Mouse (Mus musculus) stomach, embryonic 14.5 days (tissue): ENCODE data around the gene Prokr1. TPM values are rescaled to one million over a fixed set of nuclear protein-coding genes. Genes with fewer than 3 reads are reported as not detected.
"Not testable (repeated sequence)": the region's sequence is repeated elsewhere in the genome, so short reads cannot be mapped to it uniquely, and the experiment has no call there.

Experiments
- ATAC-seq: fragments of 200-750 bp; cut with Nextera tagmentation; 2 replicates; pipeline ENCODE4 v1.8.0; 2017; ENCODE audit warnings: low read depth, moderate TSS enrichment; ENCODE audit not compliant: insufficient number of reproducible peaks, insufficient read depth, low FRiP score
- H3K27ac ChIP-seq: fragments of 300-500 bp; sonication (generic); 2 replicates; pipeline ENCODE4 v1.5.1; 2014; ENCODE audit warnings: mild to moderate bottlenecking, low read length, moderate library complexity, mixed read lengths
- H3K27me3 ChIP-seq: fragments of 300-500 bp; sonication (generic); 2 replicates; pipeline ENCODE4 v1.6.1; 2014; ENCODE audit warnings: low read length, control low read depth, mixed read lengths; ENCODE audit not compliant: control insufficient read depth, insufficient read depth
- H3K36me3 ChIP-seq: fragments of 300-500 bp; sonication (generic); 2 replicates; pipeline ENCODE4 v1.6.1; 2014; ENCODE audit warnings: mild to moderate bottlenecking, control low read depth, low read length, moderate library complexity, mixed read lengths; ENCODE audit not compliant: control insufficient read depth, insufficient read depth
- H3K4me1 ChIP-seq: fragments of 300-500 bp; sonication (generic); 2 replicates; pipeline ENCODE4 v1.6.1; 2014; ENCODE audit warnings: low read length, control low read depth, mixed read lengths; ENCODE audit not compliant: control insufficient read depth, insufficient read depth
- H3K4me2 ChIP-seq: fragments of 300-500 bp; sonication (generic); replicated peaks from 2 replicates; pipeline ENCODE4 v1.6.1; 2014; ENCODE audit warnings: low read depth, low read length, control low read depth
- H3K4me3 ChIP-seq: fragments of 300-500 bp; sonication (generic); 2 replicates; pipeline ENCODE4 v1.5.1; 2014; ENCODE audit warnings: low read depth, low read length, control low read depth
- H3K9ac ChIP-seq: fragments of 300-500 bp; sonication (generic); replicated peaks from 2 replicates; pipeline ENCODE4 v1.6.1; 2014; ENCODE audit warnings: low read depth, mild to moderate bottlenecking, control low read depth, low read length, moderate library complexity, mixed read lengths
- H3K9me3 ChIP-seq: fragments of 300-500 bp; sonication (generic); 2 replicates; pipeline ENCODE4 v1.6.1; 2016; ENCODE audit warnings: low read depth, low read length, control low read depth; ENCODE audit not compliant: control insufficient read depth
- WGBS: fragments of 180-500 bp; shearing (Covaris S2); extraction: QIAGEN DNeasy Blood & Tissue Kit; methylation state at CpG from one replicate; pipeline ENCODE4 v1.1.7; 2014; 5-methylcytosine and 5-hydroxymethylcytosine counted together
- polyA plus RNA-seq: library from polyadenylated mRNA; unstranded; fragments of >200 nt; fragmentation: Nextera tagmentation; extraction: Ambion mirVana; gene quantifications from 2 replicates; pipeline ENCODE4 v1.2.1, GENCODE M21; 2014

Gene Prokr1
- polyA plus RNA-seq, 1 experiment from 2014 or later = 2.2 TPM

- ATAC-seq = no peak
- no peaks in the 10 kb centered on the region for H3K9me3 ChIP-seq
- no peaks in the 10 kb centered on the region for H3K36me3 ChIP-seq
- 0 out of 2 replicates have a peak, but pooled peaks cover 6% of the 10 kb centered on the region for H3K4me1 ChIP-seq
- H3K4me3 ChIP-seq = no peak overlapping the region
- no peaks in the 10 kb centered on the region for H3K27me3 ChIP-seq
- no peak overlapping the region for H3K4me2 ChIP-seq
- no peak overlapping the region for H3K9ac ChIP-seq
- H3K27ac ChIP-seq = no peak overlapping the region
- WGBS = 91% methylated on average over 18 of the region's 18 CpGs
Measured at GRCm38 (mm10) chr6:87581581-87581980, 9.0 kb downstream of the Prokr1 start.

GRCm38 (mm10) chr6:87581071-87581470 is 9.5 kb downstream of the Prokr1 start:
- no peaks in the 10 kb centered on the region for H3K36me3 ChIP-seq

DNA sequence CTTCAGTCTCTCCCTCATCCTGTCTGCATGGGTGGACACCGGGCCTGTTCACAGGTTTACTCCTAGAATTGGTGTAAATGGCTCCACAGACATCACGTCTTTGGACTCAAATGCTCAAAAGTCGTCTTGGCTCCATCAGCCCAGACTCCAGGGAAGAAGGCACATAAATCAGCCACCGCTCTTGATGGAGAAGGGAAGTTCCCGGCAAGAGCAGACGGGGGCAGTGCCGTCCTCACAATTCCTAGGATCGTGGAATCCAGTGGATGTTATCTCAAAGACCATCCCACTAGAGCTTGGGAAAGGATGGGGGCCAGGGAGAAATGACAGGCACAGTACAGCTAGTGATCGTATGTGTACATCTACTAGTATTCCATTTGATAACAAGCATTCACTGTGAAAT is 12.3 kb downstream of the Prokr1 start:
- WGBS = 27% methylated on average over 9 of the region's 9 CpGs
- H3K27ac ChIP-seq = no peak overlapping the region
- H3K36me3 ChIP-seq = no peaks in the 10 kb centered on the region
- no peaks in the 10 kb centered on the region for H3K9me3 ChIP-seq
- no peak overlapping the region for H3K9ac ChIP-seq
- no peak overlapping the region for H3K4me2 ChIP-seq
- H3K4me1 ChIP-seq = 0 out of 2 replicates have a peak, but pooled peaks cover 11% of the 10 kb centered on the region
- no peak for ATAC-seq
- H3K27me3 ChIP-seq = no peaks in the 10 kb centered on the region
- H3K4me3 ChIP-seq = no peak overlapping the region

More at GRCm38 (mm10) chr6:87581071-87581470, 9.5 kb downstream of the Prokr1 start:
- Histone ChIP-seq H3K4me1 (0 out of 2 replicates have a peak, but pooled peaks cover 9% of the 10 kb centered on the region), H3K4me2 (no peak overlapping the region), H3K27me3 (no peaks in the 10 kb centered on the region), H3K9ac (no peak overlapping the region), H3K4me3 (no peak overlapping the region), H3K9me3 (no peaks in the 10 kb centered on the region), H3K27ac (no peak overlapping the region)
- WGBS = 85% methylated on average over 15 of the region's 15 CpGs
- ATAC-seq = no peak

- H3K27ac ChIP-seq = peak overlapping the region; percentile 79
Measured at GRCm38 (mm10) chr6:87576648-87577330, 13.8 kb downstream of the Prokr1 start.

GRCm38 (mm10) chr6:87571863-87572262 is 18.7 kb downstream of the Prokr1 start:
- H3K27me3 ChIP-seq, H3K27ac ChIP-seq, H3K4me3 ChIP-seq, ATAC-seq, H3K9ac ChIP-seq, H3K9me3 ChIP-seq, H3K4me2 ChIP-seq, H3K36me3 ChIP-seq: not testable (repeated sequence)
- H3K4me1 ChIP-seq = 0 out of 2 replicates have a peak, but pooled peaks cover 12% of the 10 kb centered on the region

More at GRCm38 (mm10) chr6:87576648-87577330, 13.8 kb downstream of the Prokr1 start:
- Histone ChIP-seq H3K9ac (no peak overlapping the region), H3K9me3 (no peaks in the 10 kb centered on the region), H3K36me3 (no peaks in the 10 kb centered on the region), H3K4me2 (no peak overlapping the region), H3K4me1 (0 out of 2 replicates have a peak, but pooled peaks cover 7% of the 10 kb centered on the region), H3K4me3 (no peak overlapping the region), H3K27me3 (no peaks in the 10 kb centered on the region)
- ATAC-seq = peak; percentile 82
- 33% methylated on average over 4 of the region's 4 CpGs for WGBS

GRCm38 (mm10) chr6:87567686-87568593 is 22.6 kb downstream of the Prokr1 start:
- Histone ChIP-seq H3K4me2 (no peak overlapping the region), H3K4me3 (no peak overlapping the region), H3K9me3 (no peaks in the 10 kb centered on the region), H3K36me3 (no peaks in the 10 kb centered on the region), H3K9ac (no peak overlapping the region), H3K27ac (no peak overlapping the region), H3K4me1 (0 out of 2 replicates have a peak, but pooled peaks cover 5% of the 10 kb centered on the region), H3K27me3 (no peaks in the 10 kb centered on the region)
- ATAC-seq = no peak
- WGBS = 43% methylated on average over 9 of the region's 9 CpGs

GRCm38 (mm10) chr6:87565166-87565565 is 25.4 kb downstream of the Prokr1 start:
- Histone ChIP-seq H3K36me3 (no peaks in the 10 kb centered on the region), H3K4me1 (0 out of 2 replicates have a peak, but pooled peaks cover 5% of the 10 kb centered on the region), H3K27ac (no peak overlapping the region), H3K9ac (no peak overlapping the region), H3K9me3 (no peaks in the 10 kb centered on the region), H3K27me3 (no peaks in the 10 kb centered on the region), H3K4me2 (no peak overlapping the region), H3K4me3 (no peak overlapping the region)
- 66% methylated on average over 5 of the region's 5 CpGs for WGBS
- ATAC-seq = no peak

- Histone ChIP-seq H3K4me1 (0 out of 2 replicates have a peak, but pooled peaks cover 5% of the 10 kb centered on the region), H3K27ac (no peak overlapping the region), H3K4me2 (no peak overlapping the region), H3K36me3 (no peaks in the 10 kb centered on the region), H3K27me3 (no peaks in the 10 kb centered on the region), H3K4me3 (no peak overlapping the region), H3K9me3 (no peaks in the 10 kb centered on the region), H3K9ac (no peak overlapping the region)
- WGBS = 87% methylated on average over 4 of the region's 4 CpGs
- no peak for ATAC-seq
Measured at GRCm38 (mm10) chr6:87564356-87564755, 26.2 kb downstream of the Prokr1 start.
